Mouse (Mus musculus) neural tube, embryonic 14.5 days (tissue): ENCODE measurements at regions not wholly inside any gene's neighbourhood (a gene's known extent, or its start where the extent isn't known, plus 50 kb on each side); places are given as distances from the start of the nearest gene placed in this dataset.
A peak's percentile ranks its signal among the peaks of the same experiment; 100 is the strongest.

Experiments used
- ATAC-seq: fragments of 200-750 bp; cut with Nextera tagmentation; 2 replicates; pipeline ENCODE4 v1.8.0; 2017; ENCODE audit warnings: low read depth, mild to moderate bottlenecking, moderate TSS enrichment, moderate library complexity
- H3K27ac ChIP-seq: fragments of 300-500 bp; sonication (generic); 2 replicates; pipeline ENCODE4 v1.5.1; 2014; ENCODE audit warnings: low read depth, mild to moderate bottlenecking, control low read depth, low read length, moderate library complexity, mixed read lengths
- H3K27me3 ChIP-seq: fragments of 300-500 bp; sonication (generic); 2 replicates; pipeline ENCODE4 v1.6.1; 2014; ENCODE audit warnings: low read length; ENCODE audit not compliant: control insufficient read depth, insufficient read depth
- H3K36me3 ChIP-seq: fragments of 300-500 bp; sonication (generic); 2 replicates; pipeline ENCODE4 v1.6.1; 2014; ENCODE audit warnings: low read length, mixed read lengths; ENCODE audit not compliant: control insufficient read depth, insufficient read depth
- H3K4me1 ChIP-seq: fragments of 300-500 bp; sonication (generic); 2 replicates; pipeline ENCODE4 v1.6.1; 2014; ENCODE audit warnings: low read length; ENCODE audit not compliant: control insufficient read depth, insufficient read depth
- H3K4me2 ChIP-seq: fragments of 300-500 bp; sonication (generic); 2 replicates; pipeline ENCODE4 v1.6.1; 2014; ENCODE audit warnings: mild to moderate bottlenecking, low read depth, low read length, control low read depth
- H3K4me3 ChIP-seq: fragments of 300-500 bp; sonication (generic); 2 replicates; pipeline ENCODE4 v1.5.1; 2014; ENCODE audit warnings: low read depth, low read length, control low read depth, mixed read lengths
- H3K9ac ChIP-seq: fragments of 300-500 bp; sonication (generic); replicated peaks from 2 replicates; pipeline ENCODE4 v1.6.1; 2014; ENCODE audit warnings: low read depth, mild to moderate bottlenecking, control low read depth, low read length, mixed read lengths
- H3K9me3 ChIP-seq: fragments of 300-500 bp; sonication (generic); 2 replicates; pipeline ENCODE4 v1.6.1; 2016; ENCODE audit warnings: low read length; ENCODE audit not compliant: control insufficient read depth
- WGBS: fragments of 180-500 bp; shearing (Covaris S2); extraction: QIAGEN DNeasy Blood & Tissue Kit; methylation state at CpG from one replicate; pipeline ENCODE4 v1.1.7; 2014; 5-methylcytosine and 5-hydroxymethylcytosine counted together

DNA sequence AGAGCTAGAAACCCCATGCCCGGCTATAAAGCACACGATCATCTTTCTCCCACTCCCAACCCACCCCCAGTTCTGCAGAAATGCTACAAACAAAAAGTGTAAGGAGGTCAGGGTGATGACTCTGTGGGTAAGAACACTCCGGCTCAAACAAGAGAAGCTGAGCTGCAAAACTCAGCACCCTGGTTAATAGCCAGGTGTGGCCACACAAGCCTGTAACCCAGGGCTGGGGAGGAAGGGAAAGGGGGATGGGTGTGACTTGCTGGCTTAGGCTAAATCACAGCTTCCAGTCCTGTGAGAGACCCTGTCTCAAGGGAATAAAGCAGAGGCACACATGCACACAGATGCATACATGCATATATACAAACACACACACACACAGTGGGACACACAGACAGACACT is 96.6 kb upstream of the Klf3 start:
- Histone ChIP-seq H3K4me1 (no peaks in the 10 kb centered on the region; the same call in 1 of the 2 replicates), H3K27me3 (no peaks in the 10 kb centered on the region), H3K9ac (no peak overlapping the region), H3K4me3 (no peak overlapping the region), H3K4me2 (no peak overlapping the region), H3K27ac (no peak overlapping the region), H3K9me3 (no peaks in the 10 kb centered on the region), H3K36me3 (no peaks in the 10 kb centered on the region)
- WGBS = 88% methylated on average over 3 of the region's 3 CpGs
- no peak for ATAC-seq

- H3K4me1 ChIP-seq = no peaks in the 10 kb centered on the region
- ATAC-seq = no peak
Observed at GRCm38 (mm10) chr5:64709146-64709545, 94.0 kb upstream of the Klf3 start.

DNA sequence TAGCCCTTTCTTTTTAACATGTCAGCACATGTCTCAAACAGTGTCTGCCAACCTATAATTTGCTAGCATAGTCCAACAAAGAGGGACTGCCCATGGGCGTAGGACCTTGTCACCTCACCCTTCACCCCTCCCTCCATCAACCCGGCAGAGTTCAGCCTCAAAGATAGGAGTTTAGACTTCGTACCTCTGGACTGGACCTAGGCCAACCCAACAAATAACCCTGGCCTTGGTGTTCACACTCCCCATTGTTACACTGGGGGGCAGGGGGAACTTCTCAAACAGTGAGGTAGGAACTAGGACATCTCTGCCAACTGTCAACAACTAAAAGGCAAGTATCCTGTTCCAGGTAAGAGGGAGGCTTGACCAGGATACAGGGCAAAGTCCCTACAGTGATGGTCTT is 93.0 kb upstream of the Klf3 start:
- ATAC-seq = no peak
- no peaks in the 10 kb centered on the region for H3K4me1 ChIP-seq
- H3K4me2 ChIP-seq = no peak overlapping the region
- H3K4me3 ChIP-seq = no peak overlapping the region
- no peak overlapping the region for H3K27ac ChIP-seq
- H3K9ac ChIP-seq = no peak overlapping the region
- H3K27me3 ChIP-seq = no peaks in the 10 kb centered on the region
- no peaks in the 10 kb centered on the region for H3K9me3 ChIP-seq
- 81% methylated on average over 3 of the region's 3 CpGs for WGBS
- H3K36me3 ChIP-seq = no peaks in the 10 kb centered on the region

More at GRCm38 (mm10) chr5:64709146-64709545, 94.0 kb upstream of the Klf3 start:
- Histone ChIP-seq H3K9me3 (no peaks in the 10 kb centered on the region), H3K9ac (no peak overlapping the region), H3K4me3 (no peak overlapping the region), H3K36me3 (no peaks in the 10 kb centered on the region), H3K4me2 (no peak overlapping the region), H3K27ac (no peak overlapping the region), H3K27me3 (no peaks in the 10 kb centered on the region)
- 32% methylated on average over 4 of the region's 4 CpGs for WGBS

- Histone ChIP-seq H3K4me3 (no peak overlapping the region), H3K36me3 (no peaks in the 10 kb centered on the region), H3K27me3 (no peaks in the 10 kb centered on the region), H3K27ac (no peak overlapping the region), H3K4me2 (no peak overlapping the region), H3K9me3 (no peaks in the 10 kb centered on the region), H3K4me1 (no peaks in the 10 kb centered on the region), H3K9ac (no peak overlapping the region)
- ATAC-seq = no peak
- 97% methylated on average over 4 of the region's 4 CpGs for WGBS
Observed at GRCm38 (mm10) chr5:64710968-64711367, 92.2 kb upstream of the Klf3 start.

GRCm38 (mm10) chr5:64714221-64714653 is 89.0 kb upstream of the Klf3 start:
- ATAC-seq = peak; percentile 24; the same call in 1 of the 2 replicates
- H3K27ac ChIP-seq = no peak overlapping the region
- H3K4me3 ChIP-seq = no peak overlapping the region
- H3K27me3 ChIP-seq = no peaks in the 10 kb centered on the region
- no peak overlapping the region for H3K9ac ChIP-seq
- H3K9me3 ChIP-seq = no peaks in the 10 kb centered on the region
- no peaks in the 10 kb centered on the region for H3K4me1 ChIP-seq
- H3K4me2 ChIP-seq = no peak overlapping the region
- 32% methylated on average over 9 of the region's 10 CpGs for WGBS
- H3K36me3 ChIP-seq = no peaks in the 10 kb centered on the region

DNA sequence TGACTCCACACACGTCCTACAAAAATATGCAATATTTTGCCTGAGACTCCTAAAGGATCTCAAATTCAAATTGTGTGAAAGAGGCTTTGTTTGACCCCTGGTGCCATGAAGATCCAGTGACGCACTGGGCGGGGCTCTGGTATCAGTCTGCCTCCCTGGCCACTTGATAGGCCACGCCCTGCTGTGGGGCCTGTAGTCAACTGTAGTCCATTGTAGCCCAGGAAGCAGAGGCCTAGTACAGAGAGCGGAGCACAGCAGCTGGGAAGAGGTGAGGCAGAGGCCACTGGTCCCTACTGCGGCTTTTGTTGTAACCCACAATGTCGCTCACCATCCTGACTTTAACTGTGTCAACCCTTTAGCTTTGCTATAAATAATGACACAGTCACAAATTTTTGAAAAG is 88.5 kb upstream of the Klf3 start:
- no peak for ATAC-seq
- H3K27me3 ChIP-seq = no peaks in the 10 kb centered on the region
- H3K27ac ChIP-seq = no peak overlapping the region
- H3K4me2 ChIP-seq = no peak overlapping the region
- H3K9ac ChIP-seq = no peak overlapping the region
- no peak overlapping the region for H3K4me3 ChIP-seq
- H3K4me1 ChIP-seq = no peaks in the 10 kb centered on the region
- WGBS = 51% methylated on average over 7 of the region's 7 CpGs
- H3K36me3 ChIP-seq = no peaks in the 10 kb centered on the region
- H3K9me3 ChIP-seq = no peaks in the 10 kb centered on the region

GRCm38 (mm10) chr5:64716551-64716950 is 86.6 kb upstream of the Klf3 start:
- WGBS = 92% methylated on average over 4 of the region's 4 CpGs
- H3K27me3 ChIP-seq = no peaks in the 10 kb centered on the region

GRCm38 (mm10) chr5:64722211-64722610 is 81.0 kb upstream of the Klf3 start:
- Histone ChIP-seq H3K4me2 (no peak overlapping the region), H3K9ac (no peak overlapping the region), H3K27me3 (no peaks in the 10 kb centered on the region), H3K27ac (no peak overlapping the region), H3K9me3 (no peaks in the 10 kb centered on the region; the same call in 1 of the 2 replicates), H3K36me3 (no peaks in the 10 kb centered on the region), H3K4me3 (no peak overlapping the region), H3K4me1 (no peaks in the 10 kb centered on the region)
- ATAC-seq = no peak

More at GRCm38 (mm10) chr5:64716551-64716950, 86.6 kb upstream of the Klf3 start:
- no peak for ATAC-seq
- H3K4me1 ChIP-seq = no peaks in the 10 kb centered on the region
- H3K4me2 ChIP-seq = no peak overlapping the region
- no peaks in the 10 kb centered on the region for H3K9me3 ChIP-seq
- H3K9ac ChIP-seq = no peak overlapping the region
- no peaks in the 10 kb centered on the region for H3K36me3 ChIP-seq
- no peak overlapping the region for H3K4me3 ChIP-seq
- H3K27ac ChIP-seq = no peak overlapping the region

DNA sequence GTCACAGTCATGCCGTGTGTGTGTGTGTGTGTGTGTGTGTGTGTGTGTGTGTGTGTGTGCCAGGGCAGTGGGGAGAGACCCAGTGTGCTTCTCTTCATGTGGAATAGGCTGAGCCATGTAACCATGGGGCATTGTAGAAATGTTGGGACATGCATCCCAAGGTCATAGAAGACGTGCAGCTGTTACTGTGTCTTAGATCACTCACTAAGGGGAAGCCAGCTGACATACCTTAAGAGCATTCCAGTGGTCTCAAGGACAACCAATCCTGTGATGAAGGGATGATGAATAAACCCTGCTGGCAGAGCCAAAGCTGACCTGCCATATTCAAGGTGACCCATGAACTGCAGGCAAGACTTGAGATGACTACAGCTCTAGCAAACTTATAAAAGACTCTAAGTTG is 75.3 kb upstream of the Klf3 start:
- H3K4me3 ChIP-seq = no peak overlapping the region
- H3K4me1 ChIP-seq = no peaks in the 10 kb centered on the region
- H3K36me3 ChIP-seq = no peaks in the 10 kb centered on the region
- no peak overlapping the region for H3K4me2 ChIP-seq
- WGBS = 84% methylated on average over 2 of the region's 2 CpGs
- ATAC-seq = no peak
- no peaks in the 10 kb centered on the region for H3K27me3 ChIP-seq
- H3K9me3 ChIP-seq = no peaks in the 10 kb centered on the region; the same call in 1 of the 2 replicates
- no peak overlapping the region for H3K9ac ChIP-seq
- no peak overlapping the region for H3K27ac ChIP-seq

- no peaks in the 10 kb centered on the region for H3K36me3 ChIP-seq
- no peaks in the 10 kb centered on the region for H3K27me3 ChIP-seq
- ATAC-seq = no peak
- no peaks in the 10 kb centered on the region for H3K9me3 ChIP-seq
- no peak overlapping the region for H3K4me2 ChIP-seq
- no peaks in the 10 kb centered on the region for H3K4me1 ChIP-seq
- 81% methylated on average over 3 of the region's 3 CpGs for WGBS
- H3K27ac ChIP-seq = no peak overlapping the region
- H3K4me3 ChIP-seq = no peak overlapping the region
- H3K9ac ChIP-seq = no peak overlapping the region
Observed at GRCm38 (mm10) chr5:64732356-64732755, 70.8 kb upstream of the Klf3 start.
